Mouse (Mus musculus) ES-Bruce4 (cell line): ENCODE measurements around the gene Slc8b1. TPM values are rescaled to one million over a fixed set of nuclear protein-coding genes. Genes with fewer than 3 reads are reported as not detected.
"Not testable (repeated sequence)": the region's sequence is repeated elsewhere in the genome, so short reads cannot be mapped to it uniquely, and the experiment has no call there.

Experiments used
- H3K27ac ChIP-seq: 2 replicates; pipeline ENCODE4 v1.5.1; 2012; ENCODE audit warnings: low read length, inconsistent platforms; ENCODE audit not compliant: insufficient read depth
- H3K27me3 ChIP-seq: 2 replicates; pipeline ENCODE4 v1.6.1; 2012; ENCODE audit warnings: mild to moderate bottlenecking, low read length, inconsistent platforms; ENCODE audit not compliant: control insufficient read depth, poor library complexity, insufficient read depth, severe bottlenecking
- H3K36me3 ChIP-seq: 2 replicates; pipeline ENCODE4 v1.6.1; 2012; ENCODE audit warnings: inconsistent platforms, mild to moderate bottlenecking, low read length, moderate library complexity; ENCODE audit not compliant: control insufficient read depth, poor library complexity, insufficient read depth, severe bottlenecking
- H3K4me1 ChIP-seq: one replicate; pipeline ENCODE4 v1.8.1; 2011; ENCODE audit warnings: low read length; ENCODE audit not compliant: control insufficient read depth, insufficient read depth
- H3K4me3 ChIP-seq: 2 replicates; pipeline ENCODE4 v1.5.1; 2011; ENCODE audit warnings: low read depth, mild to moderate bottlenecking, low read length
- H3K9ac ChIP-seq: 2 replicates; pipeline ENCODE4 v1.6.1; 2012; ENCODE audit warnings: low read depth, mild to moderate bottlenecking, inconsistent platforms; ENCODE audit not compliant: poor library complexity, severe bottlenecking
- H3K9me3 ChIP-seq: replicated peaks from 2 replicates; pipeline ENCODE4 v1.6.1; 2012; ENCODE audit warnings: mild to moderate bottlenecking, low read length, inconsistent platforms; ENCODE audit not compliant: control insufficient read depth, poor library complexity, insufficient read depth, severe bottlenecking
- CTCF ChIP-seq: IDR thresholded peaks from one replicate; pipeline ENCODE4 v1.8.1; 2011; ENCODE audit warnings: low read depth, low read length
- EP300 ChIP-seq: IDR thresholded peaks from 2 replicates; pipeline ENCODE4 v1.6.1; 2011; ENCODE audit warnings: low read depth, low read length; ENCODE audit not compliant: insufficient read depth
- POLR2A ChIP-seq: IDR thresholded peaks from one replicate; pipeline ENCODE4 v1.8.1; 2011; ENCODE audit warnings: low read length; ENCODE audit not compliant: insufficient read depth
- polyA plus RNA-seq: library from polyadenylated mRNA; stranded (reverse); fragments of >200 nt; gene quantifications from 2 replicates; pipeline ENCODE4 v1.2.4, GENCODE M21; 2011; ENCODE audit warnings: low read depth; ENCODE audit not compliant: missing spikeins, insufficient read depth, insufficient read length

Gene Slc8b1
- polyA plus RNA-seq, 1 experiment = 19.1 TPM

DNA sequence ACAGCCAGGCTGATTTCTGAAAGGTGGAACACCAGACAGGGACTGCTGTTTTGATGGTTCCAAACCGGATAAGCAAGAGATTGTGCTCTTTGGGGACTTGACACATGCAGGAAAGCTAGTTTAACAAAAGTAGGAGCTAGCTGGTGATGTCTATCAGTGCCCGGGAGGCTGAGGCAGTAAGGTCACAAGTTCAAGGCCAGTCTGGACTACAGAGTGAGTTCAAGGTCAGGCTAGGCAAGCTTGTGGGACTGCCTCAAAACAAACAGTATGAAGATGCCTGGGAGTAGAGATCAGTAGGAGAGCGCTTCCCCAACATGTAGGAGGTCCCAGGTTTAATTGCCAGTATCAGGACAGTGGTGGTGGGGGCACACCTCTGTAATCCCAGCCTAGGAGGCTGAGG lies 13.9 kb upstream of the Slc8b1 start:
- H3K9me3 ChIP-seq = no peaks in the 10 kb centered on the region
- H3K27ac ChIP-seq = no peak overlapping the region
- no peak overlapping the region for H3K4me3 ChIP-seq
- H3K9ac ChIP-seq = no peak overlapping the region
- no peaks in the 10 kb centered on the region; the same call in 1 of the 2 replicates for H3K36me3 ChIP-seq
- no peaks in the 10 kb centered on the region for H3K4me1 ChIP-seq
- H3K27me3 ChIP-seq = no peaks in the 10 kb centered on the region
- no peak for TF ChIP-seq POLR2A
- 0 out of 2 replicates have a peak, but pooled peaks have one; percentile 42 for TF ChIP-seq EP300
- no peak for TF ChIP-seq CTCF

DNA sequence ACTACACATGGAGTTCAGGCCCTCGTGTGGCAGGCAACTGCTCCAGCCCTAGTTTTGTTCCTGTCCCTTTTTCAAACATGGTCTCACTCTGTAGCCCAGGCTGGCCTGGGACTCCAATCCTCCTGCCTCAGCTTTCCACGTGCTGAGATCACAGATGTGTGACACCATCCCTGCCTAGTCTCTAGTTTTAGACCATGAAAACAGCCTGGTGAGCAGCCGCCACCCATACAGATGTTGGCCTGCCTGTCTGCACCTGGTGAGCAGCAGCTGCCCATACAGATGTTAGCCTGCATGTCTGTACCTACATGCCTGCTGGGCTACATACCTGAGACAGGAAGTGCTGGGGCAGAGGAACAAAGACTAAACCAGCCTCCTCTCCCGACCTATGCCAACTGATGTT lies 11.8 kb upstream of the Slc8b1 start:
- Histone ChIP-seq H3K9ac (no peak overlapping the region), H3K4me3 (no peak overlapping the region), H3K27ac (no peak overlapping the region), H3K9me3 (no peaks in the 10 kb centered on the region), H3K4me1 (no peaks in the 10 kb centered on the region), H3K27me3 (no peaks in the 10 kb centered on the region), H3K36me3 (no peaks in the 10 kb centered on the region; the same call in 1 of the 2 replicates)
- TF ChIP-seq EP300 = no peak
- TF ChIP-seq CTCF = no peak

DNA sequence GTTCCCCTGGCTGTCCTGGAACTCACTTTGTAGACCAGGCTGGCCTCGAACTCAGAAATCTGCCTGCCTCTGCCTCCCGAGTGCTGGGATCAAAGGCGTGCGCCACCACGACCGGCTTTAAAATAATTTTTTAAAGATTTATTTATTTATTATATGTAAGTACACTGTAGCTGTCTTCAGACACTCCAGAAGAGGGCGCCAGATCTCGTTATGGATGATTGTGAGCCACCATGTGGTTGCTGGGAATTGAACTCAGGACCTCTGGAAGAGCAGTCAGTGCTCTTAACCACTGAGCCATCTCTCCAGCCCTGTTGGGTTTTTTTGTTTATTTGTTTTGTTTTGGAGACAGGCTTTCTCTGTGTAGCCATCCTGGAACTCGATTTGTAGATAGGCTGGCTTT lies 10.4 kb upstream of the Slc8b1 start:
- H3K9ac ChIP-seq, H3K36me3 ChIP-seq, H3K27me3 ChIP-seq, H3K4me1 ChIP-seq, H3K9me3 ChIP-seq, H3K27ac ChIP-seq, H3K4me3 ChIP-seq: not testable (repeated sequence)

DNA sequence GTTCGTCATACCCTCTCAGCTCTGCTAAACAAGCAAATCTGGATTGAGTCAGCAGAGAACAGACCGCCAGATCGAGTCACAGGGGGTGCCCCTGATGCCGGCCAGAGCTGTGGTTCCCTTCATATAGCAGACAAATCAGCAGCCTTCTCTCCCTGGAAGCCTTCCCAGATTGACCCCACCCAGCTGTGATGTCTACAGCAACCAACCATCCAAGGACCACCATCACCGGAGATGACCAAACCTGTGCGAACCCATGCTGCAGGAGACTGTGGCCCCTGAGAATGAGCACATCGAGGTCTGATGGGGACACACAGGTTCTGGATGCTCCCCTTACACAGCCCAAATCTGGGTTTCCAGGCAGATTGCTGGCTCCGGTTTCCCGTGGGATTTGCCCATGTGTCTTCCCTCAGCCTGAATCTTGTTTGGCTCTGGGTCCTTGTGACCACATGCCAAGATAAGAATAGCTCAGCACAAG lies 8.8 kb upstream of the Slc8b1 start:
- no peaks in the 10 kb centered on the region for H3K4me1 ChIP-seq
- no peak overlapping the region for H3K27ac ChIP-seq
- no peaks in the 10 kb centered on the region; the same call in 1 of the 2 replicates for H3K36me3 ChIP-seq
- no peaks in the 10 kb centered on the region for H3K9me3 ChIP-seq
- H3K4me3 ChIP-seq = peak overlapping the region; percentile 84
- H3K9ac ChIP-seq = peak overlapping the region; percentile 91; the same call in 1 of the 2 replicates
- TF ChIP-seq EP300 = no peak
- no peak for TF ChIP-seq POLR2A
- no peak for TF ChIP-seq CTCF
- H3K27me3 ChIP-seq = no peaks in the 10 kb centered on the region

DNA sequence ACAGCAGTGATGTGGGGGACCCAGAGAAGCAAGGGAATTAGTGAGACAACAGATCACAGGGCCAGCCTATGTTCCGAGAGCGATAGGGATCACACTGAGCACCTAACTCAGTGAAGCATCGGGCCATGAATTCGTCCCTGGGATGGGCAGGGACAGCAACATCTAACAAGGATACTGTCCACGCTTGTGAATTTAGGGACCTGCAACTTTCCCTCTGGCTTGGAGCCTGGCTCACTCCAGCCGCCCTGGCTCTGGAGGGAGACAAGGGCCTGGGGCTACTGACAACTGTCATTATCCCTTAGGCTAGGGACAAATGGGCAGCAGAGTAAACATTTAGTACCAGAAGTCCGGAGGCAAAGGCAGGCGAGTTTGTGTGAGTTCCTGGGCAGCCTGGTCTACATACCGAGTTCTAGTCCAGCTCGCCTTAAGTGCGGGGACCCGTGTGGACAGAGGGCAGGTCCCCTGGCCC lies 8.3 kb upstream of the Slc8b1 start:
- H3K4me3 ChIP-seq = peak overlapping the region; percentile 84
- no peak for TF ChIP-seq POLR2A
- TF ChIP-seq EP300 = no peak
- no peak for TF ChIP-seq CTCF
- peak overlapping the region; percentile 91 for H3K9ac ChIP-seq
- H3K9me3 ChIP-seq = no peaks in the 10 kb centered on the region
- H3K27me3 ChIP-seq = no peaks in the 10 kb centered on the region
- H3K4me1 ChIP-seq = no peaks in the 10 kb centered on the region
- no peaks in the 10 kb centered on the region; the same call in 1 of the 2 replicates for H3K36me3 ChIP-seq
- H3K27ac ChIP-seq = no peak overlapping the region

DNA sequence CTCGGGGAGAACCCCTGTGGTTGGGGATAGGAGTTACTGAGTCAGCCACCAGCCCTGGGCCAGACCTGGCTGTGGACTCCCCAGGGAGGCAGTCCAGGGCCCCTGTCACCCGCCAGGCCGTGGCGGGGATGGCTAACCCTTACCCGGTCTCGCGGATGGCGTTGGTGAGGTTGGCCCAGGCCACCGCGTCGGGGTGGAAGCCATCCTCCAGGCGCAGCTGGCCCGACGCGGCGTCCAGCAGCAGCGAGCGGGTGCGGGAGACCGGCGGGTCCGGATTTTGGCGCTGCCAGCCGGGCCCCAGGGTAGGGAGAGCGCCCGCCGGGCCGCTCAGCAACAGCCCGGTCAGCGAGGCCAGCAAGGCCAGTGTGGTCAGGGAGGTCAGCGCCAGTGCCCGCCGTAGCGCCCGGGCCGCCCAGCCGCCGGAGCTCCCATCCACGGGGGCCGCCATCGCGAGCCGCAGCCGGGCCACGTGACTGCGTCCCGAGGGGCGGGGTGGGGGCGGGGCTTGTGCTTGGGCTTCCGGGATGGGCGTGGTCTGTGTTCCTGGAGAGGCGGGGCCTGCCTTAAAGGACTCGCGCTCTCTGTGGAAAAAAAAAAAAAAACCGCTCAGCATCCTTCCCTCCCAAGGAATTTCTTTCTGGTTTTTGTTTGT lies 7.7 kb upstream of the Slc8b1 start, which contains the start of gene Plbd2:
Plbd2 (minus strand) TSS at position 482 of the 652 bp plus-strand sequence.
- peak within 1 kb of the TSS; percentile 84 for H3K4me3 ChIP-seq
- no peaks in the 10 kb centered on the region; the same call in 1 of the 2 replicates for H3K36me3 ChIP-seq
- H3K9ac ChIP-seq = peak within 1 kb of the TSS; percentile 91
- no peak for TF ChIP-seq CTCF
- peak; percentile 31 for TF ChIP-seq POLR2A
- no peaks in the 10 kb centered on the region for H3K27me3 ChIP-seq
- no peak within 1 kb of the TSS for H3K27ac ChIP-seq
- no peaks in the 10 kb centered on the region for H3K9me3 ChIP-seq
- H3K4me1 ChIP-seq = no peaks in the 10 kb centered on the region
